Mouse (Mus musculus): ENCODE data around the gene Cmc2.

The Cmc2 gene

DNA sequence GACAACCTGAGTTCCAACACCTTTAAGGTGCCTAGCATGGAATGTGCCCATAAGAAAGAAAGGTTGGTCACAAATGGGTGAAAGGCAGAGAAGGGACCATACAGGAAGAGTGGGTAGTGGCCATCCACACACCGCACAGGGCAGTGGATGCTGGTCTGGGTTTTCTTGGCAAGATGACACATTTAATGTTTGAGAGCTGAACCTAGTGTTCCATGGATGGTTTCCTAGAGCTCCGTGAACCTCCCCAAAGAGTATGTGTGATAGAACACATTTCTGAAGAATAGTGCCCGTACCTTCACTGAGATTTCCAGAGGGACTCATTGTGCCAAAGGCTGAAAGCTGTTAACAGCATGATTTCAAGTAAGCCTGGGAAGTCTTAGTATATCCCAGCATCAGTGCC is 56.7 kb downstream of the Cmc2 start:
- in situ Hi-C loops (cut with MboI; ENCODE audit: unreplicated experiment in 2 of 2), result loop anchor here (25.0 kb wide), 2 partner anchors 123 to 923 kb away; partner anchors contain the start of genes 1700030J22Rik (in 1 of the 2) and Gcsh (in 1 of the 2)

GRCm38 (mm10) chr8:116864022-116864387 is 57.2 kb downstream of the Cmc2 start:
- in situ Hi-C loops (cut with MboI; ENCODE audit: unreplicated experiment in 2 of 2), result loop anchor here (25.0 kb wide), 2 partner anchors 123 to 923 kb away; partner anchors contain the start of genes 1700030J22Rik (in 1 of the 2) and Gcsh (in 1 of the 2)

DNA sequence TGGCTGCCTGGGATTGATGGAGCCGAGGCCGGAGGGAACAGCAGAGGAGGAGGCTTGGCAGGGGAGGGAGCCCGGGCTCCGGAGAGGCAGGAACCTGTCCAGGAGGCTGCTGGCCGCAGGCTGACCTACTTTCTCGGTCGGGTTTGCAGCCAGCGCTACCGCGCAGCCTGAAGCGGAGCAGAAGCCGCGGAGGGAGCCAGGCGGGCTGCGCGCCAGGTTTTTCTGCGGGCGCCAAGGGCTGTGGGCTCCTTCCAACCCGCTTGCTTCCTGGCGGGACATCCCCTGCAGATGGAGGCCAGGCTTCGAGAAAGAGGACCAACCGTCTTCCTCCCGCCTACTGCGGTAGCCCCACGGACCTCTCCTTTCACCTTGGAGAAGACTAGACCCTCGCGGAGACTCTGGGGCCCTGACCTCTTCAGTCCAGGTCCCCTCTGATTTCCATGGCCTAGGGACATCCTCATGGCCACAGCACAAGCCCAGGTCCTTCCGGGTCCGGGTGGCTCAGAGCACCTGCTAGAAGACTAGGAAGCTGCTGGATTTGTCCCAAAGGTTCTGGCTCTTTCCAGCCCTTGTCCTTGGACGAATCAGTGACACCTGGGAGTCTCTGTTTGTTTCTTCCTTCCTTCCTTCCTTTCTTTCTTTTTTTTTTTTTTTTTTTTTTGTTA is 57.8 kb downstream of the Cmc2 start:
- in situ Hi-C loops (cut with MboI; ENCODE audit: unreplicated experiment in 2 of 2), result loop anchor here (25.0 kb wide), 2 partner anchors 124 to 924 kb away; partner anchors contain the start of genes 1700030J22Rik (in 1 of the 2) and Gcsh (in 1 of the 2)

- in situ Hi-C loops (cut with MboI; ENCODE audit: unreplicated experiment in 2 of 2), result loop anchor here (25.0 kb wide), 2 partner anchors 125 to 925 kb away; partner anchors contain the start of genes 1700030J22Rik (in 1 of the 2) and Gcsh (in 1 of the 2)
These were observed 59.1 kb downstream of the Cmc2 start for GRCm38 (mm10) chr8:116862191-116862590.

GRCm38 (mm10) chr8:116852042-116852441 is 69.2 kb downstream of the Cmc2 start:
- in situ Hi-C loops (cut with MboI; ENCODE audit: unreplicated experiment in 2 of 2), result loop anchor here (25.0 kb wide), 2 partner anchors 135 to 935 kb away; partner anchors contain the start of genes 1700030J22Rik (in 1 of the 2) and Gcsh (in 1 of the 2)

- in situ Hi-C loops (cut with MboI; ENCODE audit: unreplicated experiment in 2 of 2), result no loop called here
These were observed 73.2 kb downstream of the Cmc2 start for GRCm38 (mm10) chr8:116848042-116848441.

DNA sequence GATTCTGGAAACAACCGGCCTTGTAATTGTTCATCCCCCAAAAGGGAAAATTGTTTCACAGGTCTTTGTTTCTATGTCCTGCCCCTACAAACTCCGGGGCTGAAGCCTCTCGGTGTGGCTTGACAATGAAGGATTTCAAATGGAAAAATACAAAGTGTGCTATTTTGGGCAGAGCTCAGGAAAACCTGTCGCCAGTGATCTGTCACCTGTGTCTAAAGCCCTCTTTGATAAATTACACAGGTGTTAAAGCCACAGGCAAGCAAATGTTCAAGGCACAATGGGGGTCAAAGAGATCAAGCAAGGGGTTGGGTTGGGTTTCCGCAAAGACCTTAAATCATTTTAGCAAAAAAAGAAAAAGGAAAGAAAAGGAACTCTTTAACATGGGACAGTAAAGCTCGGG is 78.6 kb downstream of the Cmc2 start:
- in situ Hi-C loops (cut with MboI; ENCODE audit: unreplicated experiment in 2 of 2), result no loop called here

All from v-Abl transformed pro-B cells (cell line).